Mouse (Mus musculus): Measurements from ENCODE around the gene Camk2d.

The Camk2d gene

GRCm38 (mm10) chr3:126596086-126596485, at the start of gene Camk2d:
TSS of gene Camk2d (plus strand) at chr3:126596302.
- DNase-seq, result peak; percentile 99

- no peak for DNase-seq
Observed at GRCm38 (mm10) chr3:126547941-126548340, 48.2 kb upstream of the Camk2d start.

DNA sequence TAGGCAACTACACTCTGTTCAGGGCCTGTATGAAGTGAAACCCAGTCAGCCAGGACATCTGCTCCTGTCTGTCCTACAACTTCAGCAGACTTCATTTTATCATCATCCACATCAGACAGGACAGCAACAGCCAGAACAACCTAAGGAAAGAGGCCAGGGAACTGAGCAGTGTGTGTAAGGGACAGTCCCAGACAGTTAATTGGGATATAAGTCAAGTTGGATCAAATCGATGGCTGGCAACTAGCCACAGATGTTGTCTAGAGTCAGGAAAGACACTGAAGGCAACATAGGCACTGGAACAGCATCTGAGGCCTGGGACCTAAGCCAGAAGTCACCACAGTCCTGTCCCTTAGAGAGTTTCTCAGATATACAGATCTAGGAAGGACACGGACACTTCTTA, 32.5 kb upstream of the Camk2d start:
- DNase-seq, result no peak

GRCm38 (mm10) chr3:126570628-126571027, 25.5 kb upstream of the Camk2d start:
- DNase-seq, result no peak

DNA sequence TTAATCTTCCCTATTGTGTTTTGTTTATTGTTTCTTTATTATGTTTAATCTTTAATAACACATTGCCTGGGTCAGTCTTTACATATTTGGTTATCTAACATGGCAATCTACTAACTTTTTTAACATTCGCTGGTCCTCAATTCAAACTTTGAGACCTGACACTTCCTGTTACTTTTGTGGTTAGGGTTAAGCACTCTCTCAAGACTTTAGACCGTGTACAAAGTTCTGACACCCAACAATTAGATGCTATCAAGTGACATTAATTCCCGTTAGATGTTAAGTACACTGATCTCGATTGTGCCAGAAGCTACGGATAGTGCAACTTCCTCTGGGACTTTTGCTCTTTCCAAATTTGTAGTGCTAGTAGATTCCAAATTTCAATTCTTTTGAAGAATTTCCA, 23.2 kb upstream of the Camk2d start:
- no peak for DNase-seq

DNA sequence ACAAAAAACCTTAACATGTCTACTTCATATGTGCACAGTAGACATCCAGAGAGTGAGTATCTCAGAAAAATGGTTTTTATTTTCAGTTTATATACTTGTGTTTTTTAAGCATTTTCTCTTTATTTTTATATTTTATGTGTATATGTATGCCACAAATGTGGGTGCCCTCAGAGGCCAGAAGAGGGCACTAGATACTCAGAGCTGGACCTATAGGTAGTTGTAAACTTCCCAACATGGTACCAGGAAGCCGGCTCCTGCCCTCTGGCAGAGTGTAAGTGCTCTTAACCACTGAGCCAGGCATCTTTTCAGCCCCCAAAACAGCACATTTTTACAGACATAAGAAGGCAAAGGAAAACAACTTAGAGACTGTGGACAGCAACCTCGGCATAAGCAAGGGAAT, 20.2 kb upstream of the Camk2d start:
- DNase-seq, result peak; percentile 33

DNA sequence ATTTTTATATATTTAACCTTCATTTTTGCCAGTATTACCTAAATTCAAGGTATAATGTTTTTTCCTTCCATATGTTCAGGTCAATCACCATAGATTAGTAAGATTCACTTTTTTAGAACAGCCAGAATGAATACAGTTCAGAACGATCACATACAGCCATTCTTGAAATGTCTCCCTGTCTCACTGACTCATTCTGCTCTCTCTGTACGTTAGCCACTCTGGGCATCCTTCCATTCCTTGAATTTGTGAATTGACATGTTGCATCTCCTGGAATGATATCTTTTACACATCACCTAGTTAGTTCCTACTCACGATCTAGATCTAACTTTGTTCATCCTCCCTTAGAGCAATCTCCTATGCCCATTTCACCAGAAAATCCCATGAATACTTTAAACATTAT, 10.0 kb upstream of the Camk2d start:
- DNase-seq, result no peak

DNA sequence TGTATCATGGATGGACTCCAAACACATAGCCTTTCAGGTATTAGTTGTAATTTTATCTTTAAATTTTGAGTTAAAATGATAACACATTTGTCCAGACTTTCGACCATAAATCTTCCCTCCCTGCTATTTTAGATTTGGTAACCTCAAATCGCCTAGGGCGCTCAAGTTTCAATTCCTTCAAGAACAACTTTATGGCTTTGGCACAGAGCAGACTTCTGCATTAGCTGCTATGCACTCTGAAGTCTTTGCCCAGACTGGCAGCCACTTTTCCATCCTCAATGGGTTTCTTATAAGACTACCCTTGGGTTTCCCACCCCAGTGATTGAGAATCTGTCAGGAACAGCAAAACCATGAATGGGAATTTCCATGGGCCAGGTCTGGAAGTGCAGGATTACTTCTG, 8.6 kb upstream of the Camk2d start:
- no peak for DNase-seq

DNA sequence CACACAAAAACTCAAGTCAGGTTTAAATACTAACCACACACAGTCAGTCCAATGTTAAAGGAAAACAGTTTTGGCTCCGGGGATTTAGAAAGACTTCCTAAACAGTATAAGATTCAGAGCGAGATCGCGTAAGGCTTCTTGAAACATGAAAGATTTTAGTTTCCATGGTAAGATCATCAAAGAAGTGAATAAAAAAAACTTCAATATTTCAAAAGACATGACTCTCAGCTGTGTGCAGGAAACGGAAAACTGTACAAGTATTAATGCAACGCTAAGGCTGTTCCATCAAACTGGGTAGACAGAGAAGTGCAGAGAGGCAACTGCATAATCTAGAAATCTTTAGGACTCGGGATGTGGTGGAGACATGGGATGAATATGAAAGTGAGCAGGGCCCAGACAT, 6.5 kb upstream of the Camk2d start:
- DNase-seq, result no peak

- DNase-seq, result no peak
Observed at GRCm38 (mm10) chr3:126595456-126595855, 646 bp upstream of the Camk2d start.

GRCm38 (mm10) chr3:126596491-126597160, 524 bp downstream of the Camk2d start:
- peak; percentile 82 for DNase-seq

- peak; percentile 78 for DNase-seq
Observed at GRCm38 (mm10) chr3:126597161-126597595, 1.1 kb downstream of the Camk2d start.

GRCm38 (mm10) chr3:126597596-126598328, 1.7 kb downstream of the Camk2d start:
- peak; percentile 24 for DNase-seq

- no peak for DNase-seq
Observed at GRCm38 (mm10) chr3:126598329-126598676, 2.2 kb downstream of the Camk2d start.

DNA sequence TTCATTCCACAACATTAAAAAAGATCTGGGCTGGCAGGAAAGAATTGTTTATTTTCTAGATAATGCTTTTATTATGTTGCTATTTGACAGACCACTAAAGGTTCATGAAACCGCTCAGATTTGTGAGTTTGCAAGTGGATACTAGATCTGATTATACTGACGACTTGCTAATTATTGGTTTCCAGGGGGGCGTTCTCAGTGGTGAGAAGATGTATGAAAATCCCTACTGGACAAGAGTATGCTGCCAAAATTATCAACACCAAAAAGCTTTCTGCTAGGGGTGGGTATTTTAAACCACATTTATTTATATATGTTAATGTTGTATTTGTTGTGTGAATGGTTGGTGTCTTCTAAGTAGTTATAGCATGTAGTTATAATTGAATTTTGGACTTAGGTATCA, 2.8 kb downstream of the Camk2d start:
- DNase-seq, result no peak

DNA sequence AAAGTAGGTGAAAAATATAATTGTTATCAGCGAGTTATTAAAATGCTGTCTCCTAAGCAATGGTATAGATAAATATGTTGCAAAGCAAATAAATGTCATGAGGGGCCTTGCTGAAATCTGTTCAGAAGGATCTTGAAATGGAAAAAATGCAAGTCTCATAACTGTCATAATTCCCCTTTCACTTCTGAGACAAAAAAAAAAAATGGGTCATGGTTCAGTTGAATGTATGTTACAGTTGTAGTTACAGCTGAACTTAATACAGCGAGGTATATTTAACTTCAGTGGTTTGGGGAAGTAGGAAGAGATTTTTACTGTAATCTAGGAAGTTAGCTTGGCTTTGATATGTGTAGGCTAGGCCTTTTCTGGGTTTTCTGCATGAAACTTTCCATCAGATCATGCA, 3.2 kb downstream of the Camk2d start:
- DNase-seq, result no peak

GRCm38 (mm10) chr3:126599936-126600335, 3.8 kb downstream of the Camk2d start:
- DNase-seq, result no peak

- DNase-seq, result no peak
Observed at GRCm38 (mm10) chr3:126602772-126603171, 6.7 kb downstream of the Camk2d start.

DNA sequence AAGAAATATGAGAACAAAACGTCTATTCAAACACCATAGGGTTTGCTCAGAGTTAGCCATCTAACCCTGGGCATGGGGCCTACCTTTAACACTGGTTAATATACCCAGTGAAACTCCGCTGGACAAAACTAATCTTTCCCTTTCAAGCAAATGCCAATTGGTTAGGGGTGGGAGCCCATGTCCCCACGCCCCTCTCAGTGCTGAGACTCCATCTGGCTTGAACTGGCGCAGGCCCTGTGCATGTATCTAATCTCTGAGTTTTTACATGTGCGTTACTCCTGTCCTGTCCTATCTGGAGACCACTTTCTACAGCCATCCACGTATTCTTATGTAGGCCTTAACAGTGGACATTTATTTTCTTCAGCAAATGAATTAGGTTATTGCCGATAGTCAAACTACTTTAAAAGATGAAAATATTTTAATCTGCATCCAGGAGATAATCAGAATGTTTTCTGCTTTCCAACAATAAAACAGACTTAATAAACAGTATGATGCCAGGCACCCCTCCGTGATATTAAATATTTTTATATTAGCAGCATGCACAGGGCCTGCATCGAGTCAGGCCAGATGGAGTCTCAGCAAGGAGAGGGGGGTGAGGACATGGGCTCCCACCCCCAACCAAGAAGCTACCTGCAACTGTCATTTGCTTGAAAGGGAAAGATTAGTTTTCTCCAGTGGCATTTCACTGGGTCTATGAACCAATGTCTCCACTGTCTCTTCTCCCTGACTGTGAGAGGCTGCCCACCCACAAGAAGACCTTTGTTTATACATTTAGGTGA, 8.7 kb downstream of the Camk2d start:
- DNase-seq, result no peak

- no peak for DNase-seq
Observed at GRCm38 (mm10) chr3:126609310-126609709, 13.2 kb downstream of the Camk2d start.

DNA sequence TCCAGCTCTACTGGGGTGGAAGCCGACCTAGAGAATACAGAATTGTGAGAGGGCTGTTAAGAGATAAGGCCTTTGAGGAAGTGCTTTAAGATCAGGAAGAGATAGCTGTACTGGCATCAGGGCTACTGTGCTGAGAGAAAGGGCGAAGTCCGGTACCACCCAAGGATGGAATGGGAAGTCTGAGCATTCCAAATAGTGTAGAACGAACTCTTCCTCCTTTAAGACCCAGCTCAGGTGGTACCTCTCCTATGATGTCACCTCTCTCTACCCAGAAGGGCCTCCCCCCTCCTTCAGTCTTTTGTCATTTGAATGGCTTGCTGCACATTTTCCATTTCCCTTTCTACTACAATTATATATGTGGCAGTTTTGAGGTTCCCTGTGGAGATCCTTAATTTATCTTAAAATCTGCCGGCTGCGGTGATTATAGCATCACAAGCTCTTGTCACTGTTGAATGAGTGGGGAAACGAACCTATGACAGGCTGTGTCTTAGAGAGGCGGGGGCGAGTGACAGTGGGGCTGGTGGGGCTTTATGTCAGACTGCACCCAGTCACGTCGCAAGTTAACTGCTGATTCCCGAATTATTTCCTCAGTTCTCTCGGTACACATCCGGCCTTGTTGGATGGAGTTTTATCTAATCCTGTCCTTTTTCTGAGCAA, 13.8 kb downstream of the Camk2d start:
- no peak for DNase-seq

DNA sequence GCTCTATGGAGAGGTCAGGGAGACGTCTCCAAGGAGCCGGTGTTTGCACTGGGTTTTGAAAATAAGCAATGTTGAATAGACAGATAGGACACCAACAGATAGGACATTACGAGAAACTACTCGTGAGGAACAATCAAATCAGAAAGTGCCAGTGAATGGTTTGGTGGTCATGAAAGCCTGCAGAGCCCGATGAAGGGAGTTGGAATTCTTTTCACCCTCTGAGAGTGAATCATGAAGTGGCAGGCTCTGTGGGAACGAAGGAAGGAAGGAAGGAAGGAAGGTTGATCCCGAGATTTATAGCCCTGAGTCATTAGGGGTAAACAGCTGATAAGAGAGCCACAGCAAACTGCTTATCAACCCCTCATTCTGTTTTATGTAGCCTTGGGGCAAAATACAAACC, 15.5 kb downstream of the Camk2d start:
- no peak for DNase-seq

- DNase-seq, result no peak
Observed at GRCm38 (mm10) chr3:126612748-126613509, 16.8 kb downstream of the Camk2d start.
